Mouse (Mus musculus): ENCODE data around the gene Hoxa3. TPM values are rescaled to one million over a fixed set of nuclear protein-coding genes. Genes with fewer than 3 reads are reported as not detected.

Hoxa3 gene
- polyA plus RNA-seq, 1 experiment from 2014 or later, result not detected

- no peaks in the 10 kb centered on the region for H3K9me3 ChIP-seq (replicated peaks)
- no peak overlapping the region for H3K27ac ChIP-seq (replicated peaks)
- no peak overlapping the region for H3K4me3 ChIP-seq
- H3K4me1 ChIP-seq, result peaks cover 18% of the 10 kb centered on the region
- H3K27me3 ChIP-seq (ENCODE audit: low read depth, poor library complexity, severe bottlenecking), result peaks cover 100% of the 10 kb centered on the region
- under 1% methylated on average over 6 of the region's 6 CpGs for WGBS
- no peaks in the 10 kb centered on the region for H3K36me3 ChIP-seq
- no peak for DNase-seq (ENCODE audit: low spot score)
Observed at GRCm38 (mm10) chr6:52176391-52176790, 36.7 kb downstream of the Hoxa3 start.

- Histone ChIP-seq H3K4me3 (peak overlapping the region; percentile 14; the same call in 1 of the 2 replicates), H3K27ac (replicated peaks) (no peak overlapping the region)
- WGBS, result under 1% methylated on average over 22 of the region's 35 CpGs
Observed at GRCm38 (mm10) chr6:52175864-52176263, 37.3 kb downstream of the Hoxa3 start.

GRCm38 (mm10) chr6:52174968-52175751 lies 38.0 kb downstream of the Hoxa3 start:
- no peaks in the 10 kb centered on the region for H3K36me3 ChIP-seq
- no peak overlapping the region for H3K27ac ChIP-seq (replicated peaks)
- peaks cover 18% of the 10 kb centered on the region for H3K4me1 ChIP-seq
- DNase-seq (ENCODE audit: low spot score), result no peak
- peak overlapping the region; percentile 14; the same call in 1 of the 2 replicates for H3K4me3 ChIP-seq
- under 1% methylated on average over 41 of the region's 41 CpGs for WGBS
- peaks cover 100% of the 10 kb centered on the region for H3K27me3 ChIP-seq (ENCODE audit: low read depth, poor library complexity, severe bottlenecking)
- H3K9me3 ChIP-seq (replicated peaks), result no peaks in the 10 kb centered on the region

More at GRCm38 (mm10) chr6:52175864-52176263, 37.3 kb downstream of the Hoxa3 start:
- Histone ChIP-seq H3K36me3 (no peaks in the 10 kb centered on the region), H3K27me3 (ENCODE audit: low read depth, poor library complexity, severe bottlenecking) (peaks cover 100% of the 10 kb centered on the region), H3K9me3 (replicated peaks) (no peaks in the 10 kb centered on the region), H3K4me1 (peaks cover 18% of the 10 kb centered on the region)
- no peak for DNase-seq (ENCODE audit: low spot score)

GRCm38 (mm10) chr6:52173648-52174047 lies 39.5 kb downstream of the Hoxa3 start:
- no peaks in the 10 kb centered on the region for H3K36me3 ChIP-seq
- H3K9me3 ChIP-seq (replicated peaks), result no peaks in the 10 kb centered on the region
- peaks cover 18% of the 10 kb centered on the region for H3K4me1 ChIP-seq
- peaks cover 100% of the 10 kb centered on the region for H3K27me3 ChIP-seq (ENCODE audit: low read depth, poor library complexity, severe bottlenecking)
- no peak overlapping the region for H3K27ac ChIP-seq (replicated peaks)
- H3K4me3 ChIP-seq, result no peak overlapping the region
- 4% methylated on average over 4 of the region's 4 CpGs for WGBS
- no peak for DNase-seq (ENCODE audit: low spot score)

- H3K4me1 ChIP-seq, result peaks cover 18% of the 10 kb centered on the region
- H3K9me3 ChIP-seq (replicated peaks), result no peaks in the 10 kb centered on the region
- no peak overlapping the region for H3K27ac ChIP-seq (replicated peaks)
- H3K36me3 ChIP-seq, result no peaks in the 10 kb centered on the region
- H3K27me3 ChIP-seq (ENCODE audit: low read depth, poor library complexity, severe bottlenecking), result peaks cover 100% of the 10 kb centered on the region
- under 1% methylated on average over 35 of the region's 35 CpGs for WGBS
- peak overlapping the region; percentile 35 for H3K4me3 ChIP-seq
- DNase-seq (ENCODE audit: low spot score), result peak; percentile 81
Observed at GRCm38 (mm10) chr6:52172501-52172900, 40.6 kb downstream of the Hoxa3 start.

GRCm38 (mm10) chr6:52171938-52172337 lies 41.2 kb downstream of the Hoxa3 start:
- H3K4me3 ChIP-seq, result peak overlapping the region; percentile 35
- WGBS, result 7% methylated on average over 7 of the region's 7 CpGs

GRCm38 (mm10) chr6:52171331-52171730 lies 41.8 kb downstream of the Hoxa3 start:
- Histone ChIP-seq H3K27ac (replicated peaks) (no peak overlapping the region), H3K36me3 (no peaks in the 10 kb centered on the region), H3K4me1 (peaks cover 18% of the 10 kb centered on the region), H3K9me3 (replicated peaks) (no peaks in the 10 kb centered on the region), H3K4me3 (no peak overlapping the region), H3K27me3 (ENCODE audit: low read depth, poor library complexity, severe bottlenecking) (peaks cover 100% of the 10 kb centered on the region)
- DNase-seq (ENCODE audit: low spot score), result no peak
- 0% methylated on average over 4 of the region's 4 CpGs for WGBS

More at GRCm38 (mm10) chr6:52171938-52172337, 41.2 kb downstream of the Hoxa3 start:
- Histone ChIP-seq H3K9me3 (replicated peaks) (no peaks in the 10 kb centered on the region), H3K27ac (replicated peaks) (no peak overlapping the region), H3K4me1 (peaks cover 18% of the 10 kb centered on the region), H3K27me3 (ENCODE audit: low read depth, poor library complexity, severe bottlenecking) (peaks cover 100% of the 10 kb centered on the region), H3K36me3 (no peaks in the 10 kb centered on the region)
- no peak for DNase-seq (ENCODE audit: low spot score)

- H3K27me3 ChIP-seq (ENCODE audit: low read depth, poor library complexity, severe bottlenecking), result peaks cover 100% of the 10 kb centered on the region
- no peak overlapping the region for H3K4me3 ChIP-seq
- no peaks in the 10 kb centered on the region for H3K9me3 ChIP-seq (replicated peaks)
- DNase-seq (ENCODE audit: low spot score), result no peak
- H3K4me1 ChIP-seq, result peaks cover 16% of the 10 kb centered on the region
- 8% methylated on average over 5 of the region's 5 CpGs for WGBS
- no peak overlapping the region for H3K27ac ChIP-seq (replicated peaks)
- H3K36me3 ChIP-seq, result no peaks in the 10 kb centered on the region
Observed at GRCm38 (mm10) chr6:52170898-52171223, 42.3 kb downstream of the Hoxa3 start.

GRCm38 (mm10) chr6:52170166-52170897 lies 42.8 kb downstream of the Hoxa3 start:
- under 1% methylated on average over 40 of the region's 40 CpGs for WGBS
- H3K27ac ChIP-seq (replicated peaks), result no peak overlapping the region
- H3K36me3 ChIP-seq, result no peaks in the 10 kb centered on the region
- no peak for DNase-seq (ENCODE audit: low spot score)
- no peaks in the 10 kb centered on the region for H3K9me3 ChIP-seq (replicated peaks)
- H3K4me1 ChIP-seq, result peaks cover 11% of the 10 kb centered on the region
- H3K4me3 ChIP-seq, result no peak overlapping the region
- peaks cover 100% of the 10 kb centered on the region for H3K27me3 ChIP-seq (ENCODE audit: low read depth, poor library complexity, severe bottlenecking)

- WGBS, result 3% methylated on average over 16 of the region's 16 CpGs
- no peaks in the 10 kb centered on the region for H3K36me3 ChIP-seq
- H3K27ac ChIP-seq (replicated peaks), result no peak overlapping the region
- H3K4me1 ChIP-seq, result peaks cover 9% of the 10 kb centered on the region
- no peaks in the 10 kb centered on the region for H3K9me3 ChIP-seq (replicated peaks)
- H3K27me3 ChIP-seq (ENCODE audit: low read depth, poor library complexity, severe bottlenecking), result peaks cover 100% of the 10 kb centered on the region
- no peak overlapping the region for H3K4me3 ChIP-seq
- DNase-seq (ENCODE audit: low spot score), result no peak
Observed at GRCm38 (mm10) chr6:52169499-52170165, 43.5 kb downstream of the Hoxa3 start.

- under 1% methylated on average over 42 of the region's 42 CpGs for WGBS
- peaks cover 100% of the 10 kb centered on the region for H3K27me3 ChIP-seq (ENCODE audit: low read depth, poor library complexity, severe bottlenecking)
- DNase-seq (ENCODE audit: low spot score), result peak; percentile 59
- no peaks in the 10 kb centered on the region for H3K36me3 ChIP-seq
- no peak overlapping the region for H3K4me3 ChIP-seq
- peaks cover 13% of the 10 kb centered on the region for H3K4me1 ChIP-seq
- no peak overlapping the region for H3K27ac ChIP-seq (replicated peaks)
- no peaks in the 10 kb centered on the region for H3K9me3 ChIP-seq (replicated peaks)
Observed at GRCm38 (mm10) chr6:52168191-52169055, 44.7 kb downstream of the Hoxa3 start.

- peaks cover 100% of the 10 kb centered on the region for H3K27me3 ChIP-seq (ENCODE audit: low read depth, poor library complexity, severe bottlenecking)
- H3K27ac ChIP-seq (replicated peaks), result no peak overlapping the region
- H3K36me3 ChIP-seq, result no peaks in the 10 kb centered on the region
- H3K4me3 ChIP-seq, result no peak overlapping the region
- peak; percentile 44 for DNase-seq (ENCODE audit: low spot score)
- 1% methylated on average over 14 of the region's 14 CpGs for WGBS
- H3K9me3 ChIP-seq (replicated peaks), result no peaks in the 10 kb centered on the region
- H3K4me1 ChIP-seq, result peaks cover 11% of the 10 kb centered on the region
Observed at GRCm38 (mm10) chr6:52167736-52168161, 45.4 kb downstream of the Hoxa3 start.

Data from midbrain, embryonic 10.5 days (tissue).